Mouse (Mus musculus): ENCODE results near the gene Gm3239. TPM values are rescaled to one million over a fixed set of nuclear protein-coding genes. Genes with fewer than 3 reads are reported as not detected.
"Not testable (repeated sequence)": the region's sequence is repeated elsewhere in the genome, so short reads cannot be mapped to it uniquely, and the experiment has no call there.

The Gm3239 gene
- 0.48 and 0.90 TPM in 2 replicates for polyA plus RNA-seq (2012; rRNA removed)

GRCm38 (mm10) chr14:4663892-4664291 is at the start of gene Gm3239:
Gene Gm3239, plus strand, starts transcription at chr14:4664192.
- DNase-seq (ENCODE audit: low read depth) = not testable (repeated sequence)

- not testable (repeated sequence) for DNase-seq (ENCODE audit: low read depth)
Observed at GRCm38 (mm10) chr14:4632052-4632451, 31.9 kb upstream of the Gm3239 start, which contains the start of gene Gm8159. Gene Gm8159, plus strand, starts transcription at chr14:4632352.

- peak; percentile 5 for DNase-seq (ENCODE audit: low read depth)
Observed at GRCm38 (mm10) chr14:4649309-4649708, 14.7 kb upstream of the Gm3239 start.

- not testable (repeated sequence) for DNase-seq (ENCODE audit: low read depth)
- 0 out of 2 replicates have a peak, but pooled peaks have one; percentile 24 for TF ChIP-seq CTCF (IDR thresholded peaks at IDR 0.05; ENCODE audit: borderline replicate concordance, extremely low read depth, insufficient read depth, insufficient read length)
Observed at GRCm38 (mm10) chr14:4650324-4650723, 13.7 kb upstream of the Gm3239 start.

- DNase-seq (ENCODE audit: low read depth) = not testable (repeated sequence)
Observed at GRCm38 (mm10) chr14:4708938-4709337, 44.9 kb downstream of the Gm3239 start, which contains the start of gene Gm7876. Gene Gm7876, plus strand, starts transcription at chr14:4709238.

Other genes starting within 250 kb of the Gm3239 start
- gene Gm3164, start 248.7 kb upstream of the Gm3239 start, polyA plus RNA-seq (2012; rRNA removed) = 4.5 TPM in 2 replicates
- 4.9 and 6.0 TPM in 2 replicates for gene Gm3173, start 233.2 kb upstream of the Gm3239 start, polyA plus RNA-seq (2012; rRNA removed)
- gene Gm3182, start 182.4 kb upstream of the Gm3239 start, polyA plus RNA-seq (2012; rRNA removed) = not detected in 2 replicates
- gene Gm3047, start 108.8 kb upstream of the Gm3239 start, polyA plus RNA-seq (2012; rRNA removed) = not detected in 2 replicates
- gene Gm8159, start 31.8 kb upstream of the Gm3239 start, polyA plus RNA-seq (2012; rRNA removed) = 0.29 TPM in 1 of 2 replicates, not detected in the other
- gene Gm7876, start 45.0 kb downstream of the Gm3239 start, polyA plus RNA-seq (2012; rRNA removed) = not detected in 2 replicates
- gene Gm3252, start 62.6 kb downstream of the Gm3239 start, polyA plus RNA-seq (2012; rRNA removed) = 4.7 and 4.8 TPM in 2 replicates
- not detected in 2 replicates for gene Gm9602, start 112.1 kb downstream of the Gm3239 start, polyA plus RNA-seq (2012; rRNA removed)
- gene Gm3269, start 173.9 kb downstream of the Gm3239 start, polyA plus RNA-seq (2012; rRNA removed) = not detected in 2 replicates
- gene Gm3264, start 191.4 kb downstream of the Gm3239 start, polyA plus RNA-seq (2012; rRNA removed) = 1.2 and 2.3 TPM in 2 replicates
- gene Gm3278, start 228.2 kb downstream of the Gm3239 start, polyA plus RNA-seq (2012; rRNA removed) = 0.23 and 0.49 TPM in 2 replicates